Mouse (Mus musculus): Measurements from ENCODE around the gene Cope. TPM values are rescaled to one million over a fixed set of nuclear protein-coding genes. Genes with fewer than 3 reads are reported as not detected.

Cope gene
- polyA plus RNA-seq, 1 experiment from 2014 or later: 297 TPM

- TF ChIP-seq CTCF (IDR thresholded peaks at IDR 0.05) (0 out of 2 replicates have a peak, but pooled peaks have one; percentile 9), EP300 (IDR thresholded peaks at IDR 0.05) (no peak)
- no peaks in the 10 kb centered on the region for H3K36me3 ChIP-seq (ENCODE audit: insufficient read depth, low read length)
- no peak overlapping the region for H3K4me2 ChIP-seq (replicated peaks; ENCODE audit: low read depth, low read length)
- peaks cover 5% of the 10 kb centered on the region; the same call in 1 of the 2 replicates for H3K4me1 ChIP-seq (ENCODE audit: insufficient read depth, low read depth, low read length)
- no peak overlapping the region for H3K9ac ChIP-seq (replicated peaks; ENCODE audit: low read depth)
- H3K4me3 ChIP-seq (ENCODE audit: low read depth, low read length): no peak overlapping the region
- WGBS: 55% methylated on average over 8 of the region's 8 CpGs
- H3K27me3 ChIP-seq (replicated peaks; ENCODE audit: insufficient read depth, low read length): no peaks in the 10 kb centered on the region
- ATAC-seq (no peak), DNase-seq (ENCODE audit: low spot score) (no peak)
- H3K9me3 ChIP-seq (ENCODE audit: low read length): no peaks in the 10 kb centered on the region
- H3K27ac ChIP-seq (ENCODE audit: low read length): peak overlapping the region; percentile 49
Measured at GRCm38 (mm10) chr8:70279266-70279665, 23.1 kb upstream of the Cope start.

- no peak for ATAC-seq
- TF ChIP-seq EP300 (IDR thresholded peaks at IDR 0.05) (no peak), CTCF (IDR thresholded peaks at IDR 0.05) (no peak)
- WGBS: 24% methylated on average over 3 of the region's 3 CpGs
Measured at GRCm38 (mm10) chr8:70281001-70281400, 21.3 kb upstream of the Cope start.

GRCm38 (mm10) chr8:70282603-70283135 lies 19.6 kb upstream of the Cope start, which contains the start of gene Homer3:
TSS of gene Homer3 (plus strand) at chr8:70282827.
- DNase-seq (ENCODE audit: low spot score) (peak; percentile 96), ATAC-seq (peak; percentile 93)
- Histone ChIP-seq H3K27me3 (replicated peaks; ENCODE audit: insufficient read depth, low read length) (no peaks in the 10 kb centered on the region), H3K4me3 (ENCODE audit: low read depth, low read length) (peak within 1 kb of the TSS; percentile 73), H3K9me3 (ENCODE audit: low read length) (no peaks in the 10 kb centered on the region), H3K36me3 (ENCODE audit: insufficient read depth, low read length) (0 out of 2 replicates have a peak, but pooled peaks cover 9% of the 10 kb centered on the region), H3K4me2 (replicated peaks; ENCODE audit: low read depth, low read length) (peak within 1 kb of the TSS; percentile 73), H3K9ac (replicated peaks; ENCODE audit: low read depth) (peak within 1 kb of the TSS; percentile 76), H3K27ac (ENCODE audit: low read length) (peak within 1 kb of the TSS; percentile 75), H3K4me1 (ENCODE audit: insufficient read depth, low read depth, low read length) (peaks cover 5% of the 10 kb centered on the region; the same call in 1 of the 2 replicates)
- 5% methylated on average over 18 of the region's 36 CpGs for WGBS
- TF ChIP-seq EP300 (IDR thresholded peaks at IDR 0.05) (peak; percentile 55), CTCF (IDR thresholded peaks at IDR 0.05) (peak; percentile 91)

More at GRCm38 (mm10) chr8:70281001-70281400, 21.3 kb upstream of the Cope start:
- H3K4me2 ChIP-seq (replicated peaks; ENCODE audit: low read depth, low read length): no peak overlapping the region
- H3K4me3 ChIP-seq (ENCODE audit: low read depth, low read length): no peak overlapping the region
- H3K36me3 ChIP-seq (ENCODE audit: insufficient read depth, low read length): 0 out of 2 replicates have a peak, but pooled peaks cover 9% of the 10 kb centered on the region
- peak overlapping the region; percentile 48 for H3K27ac ChIP-seq (ENCODE audit: low read length)
- no peaks in the 10 kb centered on the region for H3K9me3 ChIP-seq (ENCODE audit: low read length)
- no peak for DNase-seq (ENCODE audit: low spot score)
- no peaks in the 10 kb centered on the region for H3K27me3 ChIP-seq (replicated peaks; ENCODE audit: insufficient read depth, low read length)
- peaks cover 5% of the 10 kb centered on the region; the same call in 1 of the 2 replicates for H3K4me1 ChIP-seq (ENCODE audit: insufficient read depth, low read depth, low read length)
- no peak overlapping the region for H3K9ac ChIP-seq (replicated peaks; ENCODE audit: low read depth)

GRCm38 (mm10) chr8:70283136-70284077 lies 18.9 kb upstream of the Cope start:
- 2% methylated on average over 45 of the region's 55 CpGs for WGBS
- peak; percentile 36 for ATAC-seq
- Histone ChIP-seq H3K4me2 (replicated peaks; ENCODE audit: low read depth, low read length) (peak overlapping the region; percentile 73), H3K4me1 (ENCODE audit: insufficient read depth, low read depth, low read length) (no peaks in the 10 kb centered on the region; the same call in 1 of the 2 replicates), H3K36me3 (ENCODE audit: insufficient read depth, low read length) (0 out of 2 replicates have a peak, but pooled peaks cover 9% of the 10 kb centered on the region), H3K9ac (replicated peaks; ENCODE audit: low read depth) (peak overlapping the region; percentile 76), H3K9me3 (ENCODE audit: low read length) (no peaks in the 10 kb centered on the region), H3K4me3 (ENCODE audit: low read depth, low read length) (peak overlapping the region; percentile 73), H3K27me3 (replicated peaks; ENCODE audit: insufficient read depth, low read length) (no peaks in the 10 kb centered on the region), H3K27ac (ENCODE audit: low read length) (peak overlapping the region; percentile 69)
- TF ChIP-seq CTCF (IDR thresholded peaks at IDR 0.05): no peak
- no peak for TF ChIP-seq EP300 (IDR thresholded peaks at IDR 0.05)
- DNase-seq (ENCODE audit: low spot score): no peak

- WGBS: 71% methylated on average over 5 of the region's 5 CpGs
- Histone ChIP-seq H3K9ac (replicated peaks; ENCODE audit: low read depth) (no peak overlapping the region), H3K27ac (ENCODE audit: low read length) (no peak overlapping the region), H3K27me3 (replicated peaks; ENCODE audit: insufficient read depth, low read length) (no peaks in the 10 kb centered on the region), H3K4me3 (ENCODE audit: low read depth, low read length) (no peak overlapping the region), H3K36me3 (ENCODE audit: insufficient read depth, low read length) (peaks cover 11% of the 10 kb centered on the region; the same call in 1 of the 2 replicates), H3K4me1 (ENCODE audit: insufficient read depth, low read depth, low read length) (no peaks in the 10 kb centered on the region; the same call in 1 of the 2 replicates), H3K4me2 (replicated peaks; ENCODE audit: low read depth, low read length) (no peak overlapping the region), H3K9me3 (ENCODE audit: low read length) (no peaks in the 10 kb centered on the region)
- no peak for ATAC-seq
- TF ChIP-seq EP300 (IDR thresholded peaks at IDR 0.05) (no peak), CTCF (IDR thresholded peaks at IDR 0.05) (no peak)
- DNase-seq (ENCODE audit: low spot score): no peak
Measured at GRCm38 (mm10) chr8:70284421-70284820, 17.9 kb upstream of the Cope start.

- TF ChIP-seq CTCF (IDR thresholded peaks at IDR 0.05) (no peak), EP300 (IDR thresholded peaks at IDR 0.05) (no peak)
- WGBS: 97% methylated on average over 15 of the region's 15 CpGs
- no peaks in the 10 kb centered on the region for H3K9me3 ChIP-seq (ENCODE audit: low read length)
- no peak overlapping the region for H3K27ac ChIP-seq (ENCODE audit: low read length)
- H3K27me3 ChIP-seq (replicated peaks; ENCODE audit: insufficient read depth, low read length): no peaks in the 10 kb centered on the region
- peaks cover 16% of the 10 kb centered on the region; the same call in 1 of the 2 replicates for H3K36me3 ChIP-seq (ENCODE audit: insufficient read depth, low read length)
- H3K4me2 ChIP-seq (replicated peaks; ENCODE audit: low read depth, low read length): no peak overlapping the region
- H3K9ac ChIP-seq (replicated peaks; ENCODE audit: low read depth): no peak overlapping the region
- no peaks in the 10 kb centered on the region; the same call in 1 of the 2 replicates for H3K4me1 ChIP-seq (ENCODE audit: insufficient read depth, low read depth, low read length)
- no peak for ATAC-seq
- H3K4me3 ChIP-seq (ENCODE audit: low read depth, low read length): no peak overlapping the region
- no peak for DNase-seq (ENCODE audit: low spot score)
Measured at GRCm38 (mm10) chr8:70285304-70285703, 17.0 kb upstream of the Cope start.
